Mouse (Mus musculus) gastrocnemius, postnatal 14 days (tissue): Measurements from ENCODE around the gene Klhdc10. TPM values are rescaled to one million over a fixed set of nuclear protein-coding genes. Genes with fewer than 3 reads are reported as not detected.

Experiments used
- DNase-seq: peaks from one replicate; pipeline ENCODE4 v3.0.0; 2021; ENCODE audit warnings: mixed read lengths
- intact Hi-C: fragments of 180-260 bp; cut with DNase I; formaldehyde crosslinking; loops from one replicate; pipeline ENCODE4 v1.15.1; 2025; ENCODE audit warnings: low total_unique reads
- total RNA-seq, 2 experiments: library from RNA; stranded (reverse); gene quantifications; 2 replicates each; pipeline ENCODE4 v1.2.3; 2021

Klhdc10 gene
- total RNA-seq, 2 experiments from 2014 or later, result 45.0 to 50.2 TPM

- intact Hi-C loops, result no loop called here
- DNase-seq, result no peak
Observed at GRCm38 (mm10) chr6:30391996-30392395, 9.7 kb upstream of the Klhdc10 start.

- intact Hi-C loops, result no loop called here
Observed at GRCm38 (mm10) chr6:30400146-30400545, 1.5 kb upstream of the Klhdc10 start.

GRCm38 (mm10) chr6:30400716-30401115 is 952 bp upstream of the Klhdc10 start:
- DNase-seq, result no peak
- intact Hi-C loops, result no loop called here

More at GRCm38 (mm10) chr6:30400146-30400545, 1.5 kb upstream of the Klhdc10 start:
- DNase-seq, result no peak

GRCm38 (mm10) chr6:30402091-30402491 is 423 bp downstream of the Klhdc10 start:
- peak; percentile 39 for DNase-seq
- intact Hi-C loops, result no loop called here

GRCm38 (mm10) chr6:30403465-30403864 is 1.8 kb downstream of the Klhdc10 start:
- peak; percentile 33 for DNase-seq
- intact Hi-C loops, result no loop called here

- intact Hi-C loops, result no loop called here
- DNase-seq, result no peak
Observed at GRCm38 (mm10) chr6:30404671-30405070, 3.0 kb downstream of the Klhdc10 start.

- intact Hi-C loops, result no loop called here
- DNase-seq, result no peak
Observed at GRCm38 (mm10) chr6:30408276-30408675, 6.6 kb downstream of the Klhdc10 start.

- intact Hi-C loops, result no loop called here
- DNase-seq, result no peak
Observed at GRCm38 (mm10) chr6:30409399-30410093, 7.9 kb downstream of the Klhdc10 start.

GRCm38 (mm10) chr6:30411311-30411710 is 9.6 kb downstream of the Klhdc10 start:
- no peak for DNase-seq
- intact Hi-C loops, result no loop called here

- no peak for DNase-seq
- intact Hi-C loops, result no loop called here
Observed at GRCm38 (mm10) chr6:30416126-30416525, 14.5 kb downstream of the Klhdc10 start.

GRCm38 (mm10) chr6:30416801-30417200 is 15.1 kb downstream of the Klhdc10 start:
- intact Hi-C loops, result no loop called here
- no peak for DNase-seq

GRCm38 (mm10) chr6:30432461-30433192 is 31.0 kb downstream of the Klhdc10 start:
- DNase-seq, result no peak
- intact Hi-C loops, result no loop called here

GRCm38 (mm10) chr6:30436476-30436875 is 34.8 kb downstream of the Klhdc10 start:
- intact Hi-C loops, result no loop called here
- no peak for DNase-seq

- intact Hi-C loops, result no loop called here
- DNase-seq, result no peak
Observed at GRCm38 (mm10) chr6:30437054-30437453, 35.4 kb downstream of the Klhdc10 start.

GRCm38 (mm10) chr6:30439576-30439975 is 37.9 kb downstream of the Klhdc10 start:
- intact Hi-C loops, result no loop called here
- no peak for DNase-seq

- no peak for DNase-seq
- intact Hi-C loops, result no loop called here
Observed at GRCm38 (mm10) chr6:30456991-30457390, 55.3 kb downstream of the Klhdc10 start.

GRCm38 (mm10) chr6:30458626-30459025 is 57.0 kb downstream of the Klhdc10 start:
- DNase-seq, result no peak
- intact Hi-C loops, result no loop called here

GRCm38 (mm10) chr6:30459056-30459747 is 57.5 kb downstream of the Klhdc10 start:
- peak; percentile 55 for DNase-seq
- intact Hi-C loops, result no loop called here

GRCm38 (mm10) chr6:30459811-30460749 is 58.4 kb downstream of the Klhdc10 start:
- peak; percentile 82 for DNase-seq
- intact Hi-C loops, result loop anchor here (2.0 kb wide), 1 partner anchor 61 kb away; no protein-coding TSS in a partner anchor
